Mouse (Mus musculus) liver, embryonic 15.5 days (tissue): Measurements from ENCODE around the gene Bri3bp. TPM values are rescaled to one million over a fixed set of nuclear protein-coding genes. Genes with fewer than 3 reads are reported as not detected.

Source experiments
- ATAC-seq: fragments of 200-750 bp; cut with Nextera tagmentation; 2 replicates; pipeline ENCODE4 v1.8.0; 2017; ENCODE audit warnings: moderate number of reproducible peaks, mild to moderate bottlenecking, moderate library complexity; ENCODE audit not compliant: insufficient read depth
- H3K27ac ChIP-seq: fragments of 300-500 bp; sonication (generic); replicated peaks from 2 replicates; pipeline ENCODE4 v1.5.1; 2015; ENCODE audit warnings: mild to moderate bottlenecking, inconsistent platforms
- H3K27me3 ChIP-seq: fragments of 300-500 bp; sonication (generic); 2 replicates; pipeline ENCODE4 v1.6.1; 2015; ENCODE audit warnings: mild to moderate bottlenecking, inconsistent platforms
- H3K36me3 ChIP-seq: fragments of 300-500 bp; sonication (generic); replicated peaks from 2 replicates; pipeline ENCODE4 v1.6.1; 2015; ENCODE audit warnings: moderate library complexity, mild to moderate bottlenecking, inconsistent platforms
- H3K4me1 ChIP-seq: fragments of 300-500 bp; sonication (generic); replicated peaks from 2 replicates; pipeline ENCODE4 v1.6.1; 2015; ENCODE audit warnings: inconsistent platforms
- H3K4me2 ChIP-seq: fragments of 300-500 bp; sonication (generic); 2 replicates; pipeline ENCODE4 v1.6.1; 2015; ENCODE audit warnings: moderate library complexity, mild to moderate bottlenecking, inconsistent platforms
- H3K4me3 ChIP-seq: fragments of 300-500 bp; sonication (generic); replicated peaks from 2 replicates; pipeline ENCODE4 v1.5.1; 2015; ENCODE audit warnings: mild to moderate bottlenecking, inconsistent platforms
- H3K9ac ChIP-seq: fragments of 300-500 bp; sonication (generic); 2 replicates; pipeline ENCODE4 v1.6.1; 2015; ENCODE audit warnings: moderate library complexity, mild to moderate bottlenecking, inconsistent platforms
- H3K9me3 ChIP-seq: fragments of 300-500 bp; sonication (generic); replicated peaks from 2 replicates; pipeline ENCODE4 v1.6.1; 2016; ENCODE audit warnings: inconsistent platforms
- WGBS: fragments of 180-500 bp; shearing (Covaris S2); methylation state at CpG from one replicate; pipeline ENCODE4 v1.1.7; 2015; ENCODE audit warnings: mixed read lengths; ENCODE audit not compliant: insufficient replicate concordance; 5-methylcytosine and 5-hydroxymethylcytosine counted together
- microRNA-seq: library from miRNA; unstranded; fragments of <30 nt; microRNA quantifications from one replicate; pipeline ENCODE4, GENCODE M21; 2016
- polyA plus RNA-seq: library from polyadenylated mRNA; unstranded; fragments of >200 nt; fragmentation: Nextera tagmentation; extraction: Ambion mirVana; gene quantifications from 2 replicates; pipeline ENCODE4 v1.2.1, GENCODE M21; 2015

Bri3bp gene
- polyA plus RNA-seq, 1 experiment from 2014 or later: 23.5 TPM

DNA sequence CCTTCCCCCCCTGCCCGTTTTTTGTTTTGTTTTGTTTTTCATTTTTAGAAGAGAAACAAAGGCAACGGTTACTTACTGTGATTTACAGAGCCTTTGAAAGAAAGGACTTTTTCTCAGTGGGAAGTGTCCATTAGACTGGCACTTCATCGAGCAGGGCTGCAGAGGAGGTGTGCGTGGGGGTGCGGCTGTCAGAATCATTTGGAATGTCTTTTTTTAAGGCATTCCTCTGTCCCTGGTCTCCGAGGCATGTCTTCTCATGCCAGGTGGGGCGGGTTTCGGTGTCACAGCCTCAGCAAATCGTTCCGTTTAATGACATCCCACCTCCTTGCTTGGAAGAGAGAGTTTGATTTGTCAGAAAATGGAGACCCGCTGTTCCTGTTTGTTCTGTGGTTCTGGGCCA lies 63.3 kb downstream of the Bri3bp start:
- peaks cover 55% of the 10 kb centered on the region for H3K36me3 ChIP-seq
- no peak overlapping the region for H3K9ac ChIP-seq
- H3K27me3 ChIP-seq: no peaks in the 10 kb centered on the region
- H3K9me3 ChIP-seq: no peaks in the 10 kb centered on the region
- H3K4me2 ChIP-seq: no peak overlapping the region
- peaks cover 10% of the 10 kb centered on the region; the same call in 1 of the 2 replicates for H3K4me1 ChIP-seq
- no peak for ATAC-seq
- H3K27ac ChIP-seq: no peak overlapping the region
- no peak overlapping the region for H3K4me3 ChIP-seq
- 70% methylated on average over 11 of the region's 11 CpGs for WGBS

DNA sequence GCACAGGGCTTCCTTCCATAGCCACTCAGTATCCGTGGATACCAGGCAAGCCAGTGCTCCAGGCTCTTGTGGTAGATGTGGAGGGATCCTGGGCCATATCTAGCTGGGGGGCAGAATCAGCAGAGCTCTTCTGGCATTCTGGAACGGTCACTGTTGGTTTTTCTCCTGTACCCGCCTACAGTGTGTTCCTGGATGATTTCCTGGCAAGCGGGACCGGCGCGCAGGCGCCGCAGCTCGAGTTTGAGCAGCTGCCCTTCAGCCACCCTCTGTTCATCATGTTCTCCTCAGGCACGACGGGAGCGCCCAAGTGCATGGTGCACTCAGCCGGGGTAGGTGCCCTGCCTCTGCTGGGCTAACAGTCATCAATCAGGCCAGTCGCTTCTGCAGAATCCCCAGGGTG lies 64.6 kb downstream of the Bri3bp start:
- WGBS: 86% methylated on average over 15 of the region's 15 CpGs
- Histone ChIP-seq H3K9ac (no peak overlapping the region), H3K9me3 (no peaks in the 10 kb centered on the region), H3K27me3 (no peaks in the 10 kb centered on the region), H3K4me2 (no peak overlapping the region), H3K36me3 (peaks cover 54% of the 10 kb centered on the region), H3K4me1 (peaks cover 10% of the 10 kb centered on the region; the same call in 1 of the 2 replicates), H3K27ac (no peak overlapping the region), H3K4me3 (no peak overlapping the region)
- ATAC-seq: no peak

DNA sequence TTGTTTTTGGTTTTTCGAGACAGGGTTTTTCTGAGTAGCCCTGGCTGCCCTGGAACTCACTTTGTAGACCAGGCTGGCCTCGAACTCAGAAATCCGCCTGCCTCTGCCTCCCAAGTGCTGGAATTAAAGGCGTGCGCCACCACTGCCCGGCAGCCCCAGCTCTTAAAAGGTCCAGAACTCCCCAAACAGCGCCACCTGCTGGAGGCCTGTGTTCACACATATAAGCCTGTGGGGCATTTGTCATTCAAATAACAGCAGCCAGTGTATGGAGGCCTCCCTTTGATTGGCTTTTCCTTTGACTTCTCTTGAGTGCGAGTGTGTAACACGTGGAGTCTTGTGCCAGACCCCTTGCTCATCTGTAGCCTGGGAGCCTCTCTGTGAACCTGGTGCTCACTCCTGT lies 66.2 kb downstream of the Bri3bp start:
- no peak for ATAC-seq
- no peak overlapping the region for H3K4me3 ChIP-seq
- H3K27ac ChIP-seq: no peak overlapping the region
- H3K27me3 ChIP-seq: no peaks in the 10 kb centered on the region
- no peak overlapping the region for H3K9ac ChIP-seq
- H3K4me2 ChIP-seq: no peak overlapping the region
- H3K9me3 ChIP-seq: no peaks in the 10 kb centered on the region
- 85% methylated on average over 9 of the region's 9 CpGs for WGBS
- H3K4me1 ChIP-seq: peaks cover 10% of the 10 kb centered on the region; the same call in 1 of the 2 replicates
- H3K36me3 ChIP-seq: peaks cover 62% of the 10 kb centered on the region

DNA sequence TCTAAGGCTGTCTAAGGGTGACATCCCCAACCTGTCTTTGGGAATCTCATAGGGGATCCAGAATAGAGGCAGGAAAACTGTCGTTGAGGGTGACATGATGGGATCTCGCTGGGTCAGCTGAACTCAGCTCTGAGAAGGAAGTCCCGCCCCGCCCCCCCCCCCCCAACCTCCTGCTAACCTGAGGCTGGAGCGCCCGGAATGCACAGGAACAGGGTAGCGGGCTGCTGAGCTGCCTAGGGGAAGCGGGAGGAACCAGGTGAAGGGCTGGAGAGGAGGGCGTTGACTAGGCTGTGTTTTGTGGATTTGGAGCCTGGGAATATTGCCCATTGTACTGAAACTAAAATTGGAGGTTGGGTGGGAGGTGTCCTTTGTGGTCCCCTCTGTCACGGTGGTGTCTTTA lies 66.6 kb downstream of the Bri3bp start:
- Histone ChIP-seq H3K4me3 (no peak overlapping the region), H3K27me3 (no peaks in the 10 kb centered on the region), H3K9ac (no peak overlapping the region), H3K9me3 (no peaks in the 10 kb centered on the region), H3K36me3 (peaks cover 67% of the 10 kb centered on the region), H3K27ac (no peak overlapping the region), H3K4me2 (no peak overlapping the region), H3K4me1 (peaks cover 8% of the 10 kb centered on the region; the same call in 1 of the 2 replicates)
- no peak for ATAC-seq
- WGBS: 82% methylated on average over 10 of the region's 10 CpGs

DNA sequence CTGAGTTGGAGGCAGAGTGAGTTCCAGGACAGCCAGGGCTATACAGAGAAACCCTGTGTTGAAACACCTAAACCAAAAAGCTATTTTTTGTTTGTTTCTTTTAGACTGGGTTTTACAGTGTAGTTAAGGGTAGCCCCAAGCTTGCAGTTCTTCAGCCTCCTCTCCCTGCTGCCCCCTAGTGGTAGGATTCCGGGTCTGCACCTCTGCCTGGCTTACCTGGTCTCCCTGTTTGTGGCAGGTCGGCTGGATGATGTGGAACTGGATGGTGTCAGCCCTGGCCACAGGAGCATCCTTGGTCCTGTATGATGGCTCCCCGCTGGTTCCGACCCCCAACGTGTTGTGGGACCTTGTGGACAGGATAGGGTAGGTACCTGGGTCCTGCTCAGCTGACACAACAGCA lies 68.2 kb downstream of the Bri3bp start:
- no peak overlapping the region for H3K27ac ChIP-seq
- H3K4me2 ChIP-seq: no peak overlapping the region
- H3K4me3 ChIP-seq: no peak overlapping the region
- no peaks in the 10 kb centered on the region for H3K27me3 ChIP-seq
- H3K9ac ChIP-seq: no peak overlapping the region
- peak; percentile 22; the same call in 1 of the 2 replicates for ATAC-seq
- no peaks in the 10 kb centered on the region for H3K4me1 ChIP-seq
- H3K9me3 ChIP-seq: no peaks in the 10 kb centered on the region
- 37% methylated on average over 5 of the region's 5 CpGs for whole genome bisulfite sequencing
- peaks cover 73% of the 10 kb centered on the region for H3K36me3 ChIP-seq

Small RNAs within 50 kb of the gene (microRNA-seq; reads per million reads assigned to microRNA genes)
- gene Gm27551: not detected

Other genes with a start within 250 kb of the Bri3bp start
- 76.6 and 87.3 TPM in 2 replicates for gene Scarb1, start 100.5 kb upstream of the Bri3bp start, polyA plus RNA-seq
- gene Gm10382, start 52.2 kb upstream of the Bri3bp start, polyA plus RNA-seq: 0.31 and 0.35 TPM in 2 replicates
- 563 and 623 TPM in 2 replicates for gene Ubc, start 51.4 kb upstream of the Bri3bp start, polyA plus RNA-seq
- gene Dhx37, start 7.4 kb upstream of the Bri3bp start, polyA plus RNA-seq: 4.8 and 4.9 TPM in 2 replicates
- 18.7 and 20.1 TPM in 2 replicates for gene Aacs, start 34.2 kb downstream of the Bri3bp start, polyA plus RNA-seq
- gene Tmem132b, start 90.2 kb downstream of the Bri3bp start, polyA plus RNA-seq: not detected in 2 replicates